Mouse (Mus musculus): ENCODE measurements at regions not wholly inside any gene's neighbourhood (a gene's known extent, or its start where the extent isn't known, plus 50 kb on each side); places are given as distances from the start of the nearest gene placed in this dataset.
A peak's percentile ranks its signal among the peaks of the same experiment; 100 is the strongest.

GRCm38 (mm10) chr13:41694749-41695419 lies 89.2 kb downstream of the Tmem170b start:
- no peak for DNase-seq (ENCODE audit: low spot score)

GRCm38 (mm10) chr13:41696767-41697445 lies 91.2 kb downstream of the Tmem170b start:
- no peak for DNase-seq (ENCODE audit: low spot score)

DNA sequence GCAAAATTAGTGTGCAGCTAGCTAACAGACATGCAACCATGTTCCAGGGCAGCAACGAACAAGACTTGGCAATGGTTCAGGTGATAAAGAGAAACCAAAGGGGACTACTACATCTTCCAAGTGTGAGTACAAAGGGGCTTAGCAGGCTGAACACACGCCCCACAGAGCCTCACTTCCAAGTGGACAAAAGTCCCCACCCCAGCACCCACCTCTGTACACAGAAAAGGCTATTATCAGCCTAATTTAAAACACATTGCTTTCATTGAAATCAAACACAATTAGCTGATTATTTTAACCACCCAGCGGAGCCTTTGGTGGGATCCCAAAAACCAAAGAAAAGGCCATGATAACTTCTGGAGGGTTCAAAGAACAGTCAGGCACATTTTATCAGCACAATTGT lies 95.6 kb downstream of the Tmem170b start:
- no peak for DNase-seq (ENCODE audit: low spot score)

- no peak for DNase-seq (ENCODE audit: low spot score)
These were observed 96.1 kb downstream of the Tmem170b start for GRCm38 (mm10) chr13:41701829-41702231.

GRCm38 (mm10) chr13:41703196-41703595 lies 97.5 kb downstream of the Tmem170b start:
- DNase-seq (ENCODE audit: low spot score) = no peak

- DNase-seq (ENCODE audit: low spot score) = no peak
These were observed 97.9 kb downstream of the Tmem170b start for GRCm38 (mm10) chr13:41703618-41704017.

DNA sequence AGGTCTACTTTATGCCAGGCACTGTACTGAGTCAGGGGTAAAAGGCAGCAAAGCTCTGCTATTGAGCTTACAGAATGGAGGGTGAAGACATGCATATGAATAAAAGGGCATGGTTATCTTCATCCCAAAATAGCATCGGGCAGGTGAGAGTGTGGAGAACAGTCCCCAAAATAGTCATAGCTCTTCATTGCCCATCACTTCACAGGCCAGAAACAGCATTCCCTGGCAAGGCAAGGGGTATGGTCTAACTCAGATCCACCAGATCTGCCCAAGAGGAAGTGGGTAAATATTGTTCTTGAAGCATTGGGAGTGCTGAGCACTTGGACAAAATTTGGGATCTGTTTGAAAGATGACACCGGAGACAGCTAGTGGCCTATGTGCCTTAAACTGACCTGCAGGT lies 99.1 kb downstream of the Tmem170b start:
- DNase-seq (ENCODE audit: low spot score) = no peak

DNA sequence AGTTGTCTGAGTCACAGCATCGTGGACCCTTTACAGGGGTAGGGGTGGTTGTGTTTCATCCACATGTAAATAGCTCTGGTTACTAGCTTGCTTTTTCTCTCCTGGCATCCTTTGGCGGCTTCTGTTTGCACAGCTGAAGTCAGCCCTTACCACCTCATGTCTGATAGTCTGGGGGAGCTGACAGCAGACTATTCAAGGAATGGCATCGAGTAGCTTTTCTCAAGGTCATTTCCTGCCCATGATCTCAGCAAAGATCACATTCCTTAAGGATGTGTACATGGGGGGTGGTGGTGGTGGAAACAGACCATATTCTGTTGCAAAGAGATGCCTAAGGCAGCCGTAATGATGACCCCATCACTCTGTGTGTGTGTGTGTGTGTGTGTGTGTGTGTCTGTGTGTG lies 99.9 kb downstream of the Tmem170b start:
- DNase-seq (ENCODE audit: low spot score) = no peak

GRCm38 (mm10) chr13:41707811-41708210 lies 102.1 kb downstream of the Tmem170b start:
- no peak for DNase-seq (ENCODE audit: low spot score)

DNA sequence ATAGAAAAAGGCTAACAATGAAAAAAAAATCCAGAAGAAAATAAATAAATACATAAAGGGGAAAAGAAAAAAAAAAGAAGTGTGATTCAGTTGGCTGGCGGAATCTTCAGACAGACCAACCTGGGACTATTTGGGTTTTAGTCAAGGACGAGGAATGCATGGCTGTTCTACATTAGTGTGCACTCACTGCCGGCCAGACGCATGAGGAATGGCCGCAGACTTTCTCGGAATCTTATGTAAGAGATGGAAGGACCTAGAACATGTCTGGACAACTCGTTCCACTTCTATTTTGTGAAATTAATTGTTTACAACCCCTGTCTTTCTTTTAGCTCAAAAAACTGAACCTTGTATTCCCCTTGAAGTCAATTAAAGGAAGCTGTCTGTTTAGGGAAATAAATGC lies 103.4 kb downstream of the Tmem170b start:
- DNase-seq (ENCODE audit: low spot score) = no peak

GRCm38 (mm10) chr13:41709475-41710227 lies 103.9 kb downstream of the Tmem170b start:
- peak; percentile 58 for DNase-seq (ENCODE audit: low spot score)

DNA sequence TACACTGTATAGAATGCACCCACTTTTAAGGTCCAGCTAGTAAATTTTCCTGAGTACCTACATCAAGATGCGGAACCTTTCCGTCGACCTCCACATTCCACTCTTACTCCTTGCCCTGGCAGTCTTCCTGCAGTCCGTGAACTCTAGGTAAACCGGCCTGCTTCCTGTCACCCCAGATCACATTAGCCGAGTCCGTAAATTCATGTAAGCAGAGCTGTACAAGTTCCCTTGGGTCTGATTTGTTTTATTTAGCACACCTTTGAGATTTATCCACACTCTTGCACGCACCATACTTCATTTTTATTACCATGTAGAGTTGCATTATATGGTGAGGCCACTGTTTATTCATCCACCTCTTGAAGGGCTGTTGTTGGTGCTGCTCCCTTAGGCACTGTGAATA lies 106.9 kb downstream of the Tmem170b start:
- DNase-seq (ENCODE audit: low spot score) = no peak

Data from urinary bladder, postnatal 10 days (tissue).